Mouse (Mus musculus): Measurements from ENCODE around the gene Creb3l2. TPM values are rescaled to one million over a fixed set of nuclear protein-coding genes. Genes with fewer than 3 reads are reported as not detected.

Gene Creb3l2
- polyA plus RNA-seq, 1 experiment from 2014 or later, result 44.6 TPM

GRCm38 (mm10) chr6:37329901-37330864 lies 111.8 kb downstream of the Creb3l2 start:
- no peak overlapping the region for H3K4me3 ChIP-seq
- 44% methylated on average over 5 of the region's 5 CpGs for WGBS
- peaks cover 61% of the 10 kb centered on the region for H3K36me3 ChIP-seq
- H3K9me3 ChIP-seq, result no peaks in the 10 kb centered on the region
- no peak overlapping the region for H3K4me2 ChIP-seq (replicated peaks)
- no peak overlapping the region; the same call in 1 of the 2 replicates for H3K9ac ChIP-seq
- peak; percentile 34; the same call in 1 of the 2 replicates for ATAC-seq (ENCODE audit: low FRiP score, low read depth)
- no peaks in the 10 kb centered on the region for H3K27me3 ChIP-seq
- peaks cover 85% of the 10 kb centered on the region for H3K4me1 ChIP-seq
- H3K27ac ChIP-seq, result peak overlapping the region; percentile 52; the same call in 1 of the 2 replicates

- H3K27ac ChIP-seq, result peak overlapping the region; percentile 33; the same call in 1 of the 2 replicates
- peaks cover 91% of the 10 kb centered on the region for H3K4me1 ChIP-seq
- H3K27me3 ChIP-seq, result no peaks in the 10 kb centered on the region
- H3K9me3 ChIP-seq, result no peaks in the 10 kb centered on the region
- 67% methylated on average over 3 of the region's 3 CpGs for WGBS
- no peak overlapping the region for H3K4me2 ChIP-seq (replicated peaks)
- no peak for ATAC-seq (ENCODE audit: low FRiP score, low read depth)
- H3K4me3 ChIP-seq, result no peak overlapping the region
- H3K9ac ChIP-seq, result no peak overlapping the region
- H3K36me3 ChIP-seq, result peaks cover 53% of the 10 kb centered on the region
These were observed 112.6 kb downstream of the Creb3l2 start for GRCm38 (mm10) chr6:37329376-37329775.

- no peak overlapping the region for H3K4me3 ChIP-seq
- WGBS, result 22% methylated on average over 7 of the region's 7 CpGs
- peaks cover 85% of the 10 kb centered on the region for H3K4me1 ChIP-seq
- no peaks in the 10 kb centered on the region for H3K27me3 ChIP-seq
- H3K9ac ChIP-seq, result no peak overlapping the region
- no peak overlapping the region for H3K4me2 ChIP-seq (replicated peaks)
- H3K27ac ChIP-seq, result peak overlapping the region; percentile 33; the same call in 1 of the 2 replicates
- ATAC-seq (ENCODE audit: low FRiP score, low read depth), result no peak
- peaks cover 46% of the 10 kb centered on the region for H3K36me3 ChIP-seq
- H3K9me3 ChIP-seq, result no peaks in the 10 kb centered on the region
These were observed 113.3 kb downstream of the Creb3l2 start for GRCm38 (mm10) chr6:37328671-37329070.

GRCm38 (mm10) chr6:37327519-37327918 lies 114.4 kb downstream of the Creb3l2 start:
- peaks cover 74% of the 10 kb centered on the region for H3K4me1 ChIP-seq
- no peaks in the 10 kb centered on the region for H3K9me3 ChIP-seq
- H3K27ac ChIP-seq, result peak overlapping the region; percentile 66
- no peak overlapping the region for H3K9ac ChIP-seq
- no peaks in the 10 kb centered on the region for H3K27me3 ChIP-seq
- peaks cover 34% of the 10 kb centered on the region for H3K36me3 ChIP-seq
- no peak for ATAC-seq (ENCODE audit: low FRiP score, low read depth)
- H3K4me3 ChIP-seq, result no peak overlapping the region
- H3K4me2 ChIP-seq (replicated peaks), result no peak overlapping the region
- WGBS, result 69% methylated on average over 6 of the region's 6 CpGs

GRCm38 (mm10) chr6:37326603-37326955 lies 115.4 kb downstream of the Creb3l2 start:
- Histone ChIP-seq H3K27me3 (no peaks in the 10 kb centered on the region), H3K27ac (peak overlapping the region; percentile 84), H3K4me2 (replicated peaks) (no peak overlapping the region), H3K4me3 (no peak overlapping the region), H3K9me3 (no peaks in the 10 kb centered on the region), H3K9ac (no peak overlapping the region), H3K4me1 (peaks cover 65% of the 10 kb centered on the region), H3K36me3 (peaks cover 25% of the 10 kb centered on the region)
- ATAC-seq (ENCODE audit: low FRiP score, low read depth), result peak; percentile 38; the same call in 1 of the 2 replicates
- 21% methylated on average over 8 of the region's 8 CpGs for WGBS

- no peak overlapping the region for H3K4me3 ChIP-seq
- no peak overlapping the region for H3K4me2 ChIP-seq (replicated peaks)
- no peak overlapping the region for H3K9ac ChIP-seq
- H3K4me1 ChIP-seq, result peaks cover 60% of the 10 kb centered on the region
- peak overlapping the region; percentile 84 for H3K27ac ChIP-seq
- 86% methylated on average over 9 of the region's 9 CpGs for WGBS
- H3K27me3 ChIP-seq, result no peaks in the 10 kb centered on the region
- H3K36me3 ChIP-seq, result peaks cover 20% of the 10 kb centered on the region
- no peaks in the 10 kb centered on the region for H3K9me3 ChIP-seq
- ATAC-seq (ENCODE audit: low FRiP score, low read depth), result no peak
These were observed 115.9 kb downstream of the Creb3l2 start for GRCm38 (mm10) chr6:37325906-37326602.

- no peak overlapping the region for H3K27ac ChIP-seq
These were observed 116.9 kb downstream of the Creb3l2 start for GRCm38 (mm10) chr6:37325076-37325475.

GRCm38 (mm10) chr6:37322641-37323040 lies 119.3 kb downstream of the Creb3l2 start:
- no peak for ATAC-seq (ENCODE audit: low FRiP score, low read depth)
- no peaks in the 10 kb centered on the region for H3K27me3 ChIP-seq
- H3K4me1 ChIP-seq, result peaks cover 27% of the 10 kb centered on the region
- 90% methylated on average over 7 of the region's 7 CpGs for WGBS
- no peak overlapping the region for H3K4me2 ChIP-seq (replicated peaks)
- H3K9me3 ChIP-seq, result no peaks in the 10 kb centered on the region
- H3K27ac ChIP-seq, result no peak overlapping the region
- H3K9ac ChIP-seq, result no peak overlapping the region
- H3K36me3 ChIP-seq, result no peaks in the 10 kb centered on the region
- no peak overlapping the region for H3K4me3 ChIP-seq

More at GRCm38 (mm10) chr6:37325076-37325475, 116.9 kb downstream of the Creb3l2 start:
- H3K9ac ChIP-seq, result no peak overlapping the region
- no peaks in the 10 kb centered on the region for H3K27me3 ChIP-seq
- H3K4me2 ChIP-seq (replicated peaks), result no peak overlapping the region
- H3K36me3 ChIP-seq, result peaks cover 13% of the 10 kb centered on the region
- H3K4me3 ChIP-seq, result no peak overlapping the region
- 64% methylated on average over 3 of the region's 3 CpGs for WGBS
- H3K4me1 ChIP-seq, result peaks cover 51% of the 10 kb centered on the region
- ATAC-seq (ENCODE audit: low FRiP score, low read depth), result no peak
- H3K9me3 ChIP-seq, result no peaks in the 10 kb centered on the region

GRCm38 (mm10) chr6:37322088-37322487 lies 119.9 kb downstream of the Creb3l2 start:
- Histone ChIP-seq H3K9ac (no peak overlapping the region), H3K9me3 (no peaks in the 10 kb centered on the region), H3K27ac (no peak overlapping the region), H3K4me2 (replicated peaks) (no peak overlapping the region), H3K4me3 (no peak overlapping the region), H3K27me3 (no peaks in the 10 kb centered on the region), H3K4me1 (peaks cover 23% of the 10 kb centered on the region), H3K36me3 (no peaks in the 10 kb centered on the region)
- no peak for ATAC-seq (ENCODE audit: low FRiP score, low read depth)
- WGBS, result 91% methylated on average over 9 of the region's 9 CpGs

GRCm38 (mm10) chr6:37317904-37318303 lies 124.0 kb downstream of the Creb3l2 start:
- Histone ChIP-seq H3K4me1 (no peaks in the 10 kb centered on the region), H3K9ac (no peak overlapping the region), H3K27me3 (no peaks in the 10 kb centered on the region), H3K36me3 (no peaks in the 10 kb centered on the region), H3K4me3 (no peak overlapping the region), H3K9me3 (no peaks in the 10 kb centered on the region), H3K27ac (no peak overlapping the region), H3K4me2 (replicated peaks) (no peak overlapping the region)
- ATAC-seq (ENCODE audit: low FRiP score, low read depth), result no peak
- WGBS, result 77% methylated on average over 5 of the region's 5 CpGs

- Histone ChIP-seq H3K27ac (no peak overlapping the region), H3K36me3 (no peaks in the 10 kb centered on the region), H3K4me2 (replicated peaks) (no peak overlapping the region), H3K4me1 (no peaks in the 10 kb centered on the region), H3K27me3 (no peaks in the 10 kb centered on the region), H3K9ac (no peak overlapping the region), H3K4me3 (no peak overlapping the region), H3K9me3 (no peaks in the 10 kb centered on the region)
- ATAC-seq (ENCODE audit: low FRiP score, low read depth), result no peak
These were observed 126.5 kb downstream of the Creb3l2 start for GRCm38 (mm10) chr6:37315440-37315839.

- no peaks in the 10 kb centered on the region for H3K27me3 ChIP-seq
- H3K27ac ChIP-seq, result no peak overlapping the region
- H3K4me3 ChIP-seq, result no peak overlapping the region
- no peak overlapping the region for H3K9ac ChIP-seq
- no peak for ATAC-seq (ENCODE audit: low FRiP score, low read depth)
- 93% methylated on average over 4 of the region's 4 CpGs for WGBS
- no peaks in the 10 kb centered on the region for H3K4me1 ChIP-seq
- H3K4me2 ChIP-seq (replicated peaks), result no peak overlapping the region
- no peaks in the 10 kb centered on the region for H3K36me3 ChIP-seq
- no peaks in the 10 kb centered on the region for H3K9me3 ChIP-seq
These were observed 131.3 kb downstream of the Creb3l2 start for GRCm38 (mm10) chr6:37310601-37311000.
